Mouse (Mus musculus): ENCODE results near the gene Naa25. TPM values are rescaled to one million over a fixed set of nuclear protein-coding genes. Genes with fewer than 3 reads are reported as not detected.

Naa25 gene
- total RNA-seq, 1 experiment = 92.3 TPM

- H3K4me3 ChIP-seq (ENCODE audit: insufficient read depth in 1 of 2, low read depth in 1 of 2, low read length in 2 of 2, poor library complexity in 1 of 2, severe bottlenecking in 1 of 2) = no peak overlapping the region
- TF ChIP-seq CHD2 (IDR thresholded peaks at IDR 0.05; ENCODE audit: low read depth, low read length) (no peak), ZC3H11A (IDR thresholded peaks at IDR 0.05; ENCODE audit: borderline replicate concordance, low read depth, low read length) (no peak), ZNF384 (IDR thresholded peaks at IDR 0.05; ENCODE audit: low read depth, low read length) (no peak), MAFK (IDR thresholded peaks at IDR 0.05; ENCODE audit: insufficient read depth, low read depth, low read length) (no peak), HCFC1 (IDR thresholded peaks at IDR 0.05; ENCODE audit: borderline replicate concordance, insufficient read depth, low read length) (no peak)
- no peak for DNase-seq (ENCODE audit: low read depth, low spot score)
- H3K36me3 ChIP-seq (ENCODE audit: control insufficient read depth, insufficient read depth, low read length, poor library complexity, severe bottlenecking) = peaks cover 30% of the 10 kb centered on the region
- in situ Hi-C loops (cut with MboI; ENCODE audit: low sequenced_read_pairs in 2 of 2, unreplicated experiment in 2 of 2) = no loop called here
- peaks cover 7 to 12% of the 10 kb centered on the region in 2 experiments; a peak in 2 of 4 replicates for H3K4me1 ChIP-seq (ENCODE audit: control insufficient read depth in 2 of 2, insufficient read depth in 2 of 2, low read length in 2 of 2, poor library complexity in 1 of 2)
- no peak overlapping the region for H3K9ac ChIP-seq (ENCODE audit: insufficient read depth, low read depth, low read length, poor library complexity, severe bottlenecking)
- H3K27ac ChIP-seq (ENCODE audit: insufficient read depth, low read depth, low read length, poor library complexity, severe bottlenecking) = no peak overlapping the region
- no peaks in the 10 kb centered on the region for H3K9me3 ChIP-seq (ENCODE audit: control insufficient read depth, insufficient read depth, low read depth, low read length)
These were observed 52.7 kb downstream of the Naa25 start for GRCm38 (mm10) chr5:121450476-121450875.

GRCm38 (mm10) chr5:121451203-121451602 is 53.5 kb downstream of the Naa25 start:
- no peak overlapping the region for H3K27ac ChIP-seq (ENCODE audit: insufficient read depth, low read depth, low read length, poor library complexity, severe bottlenecking)
- in situ Hi-C loops (cut with MboI; ENCODE audit: low sequenced_read_pairs in 2 of 2, unreplicated experiment in 2 of 2) = no loop called here
- H3K4me1 ChIP-seq (ENCODE audit: control insufficient read depth in 2 of 2, insufficient read depth in 2 of 2, low read length in 2 of 2, poor library complexity in 1 of 2) = peaks cover 7 to 13% of the 10 kb centered on the region in 2 experiments; a peak in 2 of 4 replicates
- H3K9ac ChIP-seq (ENCODE audit: insufficient read depth, low read depth, low read length, poor library complexity, severe bottlenecking) = peak overlapping the region; percentile 94
- DNase-seq (ENCODE audit: low read depth, low spot score) = no peak
- peak overlapping the region; percentile 74 to 97 for H3K4me3 ChIP-seq (ENCODE audit: insufficient read depth in 1 of 2, low read depth in 1 of 2, low read length in 2 of 2, poor library complexity in 1 of 2, severe bottlenecking in 1 of 2)
- TF ChIP-seq CHD2 (IDR thresholded peaks at IDR 0.05; ENCODE audit: low read depth, low read length) (no peak), HCFC1 (IDR thresholded peaks at IDR 0.05; ENCODE audit: borderline replicate concordance, insufficient read depth, low read length) (no peak), ZNF384 (IDR thresholded peaks at IDR 0.05; ENCODE audit: low read depth, low read length) (no peak), ZC3H11A (IDR thresholded peaks at IDR 0.05; ENCODE audit: borderline replicate concordance, low read depth, low read length) (no peak), MAFK (IDR thresholded peaks at IDR 0.05; ENCODE audit: insufficient read depth, low read depth, low read length) (no peak)
- H3K36me3 ChIP-seq (ENCODE audit: control insufficient read depth, insufficient read depth, low read length, poor library complexity, severe bottlenecking) = peaks cover 25% of the 10 kb centered on the region
- no peaks in the 10 kb centered on the region for H3K9me3 ChIP-seq (ENCODE audit: control insufficient read depth, insufficient read depth, low read depth, low read length)

- H3K4me3 ChIP-seq (ENCODE audit: insufficient read depth in 1 of 2, low read depth in 1 of 2, low read length in 2 of 2, poor library complexity in 1 of 2, severe bottlenecking in 1 of 2) = peak within 1 kb of the TSS; percentile 77 to 97
These were observed 53.9 kb downstream of the Naa25 start, which contains the start of gene Tmem116 for GRCm38 (mm10) chr5:121451644-121452025. TSS of gene Tmem116 (plus strand) at chr5:121451893.

GRCm38 (mm10) chr5:121452026-121452869 is 54.5 kb downstream of the Naa25 start, which contains the start of gene Erp29:
TSS of gene Erp29 (minus strand) at chr5:121452506.
- peak within 1 kb of the TSS; percentile 77 to 97 for H3K4me3 ChIP-seq (ENCODE audit: insufficient read depth in 1 of 2, low read depth in 1 of 2, low read length in 2 of 2, poor library complexity in 1 of 2, severe bottlenecking in 1 of 2)
- in situ Hi-C loops (cut with MboI; ENCODE audit: low sequenced_read_pairs in 2 of 2, unreplicated experiment in 2 of 2) = no loop called here
- peak; percentile 87 for DNase-seq (ENCODE audit: low read depth, low spot score)
- H3K4me1 ChIP-seq (ENCODE audit: control insufficient read depth in 2 of 2, insufficient read depth in 2 of 2, low read length in 2 of 2, poor library complexity in 1 of 2) = peaks cover 7 to 14% of the 10 kb centered on the region in 2 experiments; a peak in 2 of 4 replicates
- no peaks in the 10 kb centered on the region for H3K9me3 ChIP-seq (ENCODE audit: control insufficient read depth, insufficient read depth, low read depth, low read length)
- peak within 1 kb of the TSS; percentile 78 for H3K27ac ChIP-seq (ENCODE audit: insufficient read depth, low read depth, low read length, poor library complexity, severe bottlenecking)
- peaks cover 14% of the 10 kb centered on the region; the same call in 1 of the 2 replicates for H3K36me3 ChIP-seq (ENCODE audit: control insufficient read depth, insufficient read depth, low read length, poor library complexity, severe bottlenecking)
- peak within 1 kb of the TSS; percentile 94 for H3K9ac ChIP-seq (ENCODE audit: insufficient read depth, low read depth, low read length, poor library complexity, severe bottlenecking)
- TF ChIP-seq MAFK (IDR thresholded peaks at IDR 0.05; ENCODE audit: insufficient read depth, low read depth, low read length) (no peak), CHD2 (IDR thresholded peaks at IDR 0.05; ENCODE audit: low read depth, low read length) (peak; percentile 90)

More at GRCm38 (mm10) chr5:121451644-121452025, 53.9 kb downstream of the Naa25 start, which contains the start of gene Tmem116:
- Histone ChIP-seq H3K27ac (ENCODE audit: insufficient read depth, low read depth, low read length, poor library complexity, severe bottlenecking) (peak within 1 kb of the TSS; percentile 78), H3K36me3 (ENCODE audit: control insufficient read depth, insufficient read depth, low read length, poor library complexity, severe bottlenecking) (peaks cover 20% of the 10 kb centered on the region), H3K9me3 (ENCODE audit: control insufficient read depth, insufficient read depth, low read depth, low read length) (no peaks in the 10 kb centered on the region), H3K9ac (ENCODE audit: insufficient read depth, low read depth, low read length, poor library complexity, severe bottlenecking) (peak within 1 kb of the TSS; percentile 94), H3K4me1 (ENCODE audit: control insufficient read depth in 2 of 2, insufficient read depth in 2 of 2, low read length in 2 of 2, poor library complexity in 1 of 2) (peaks cover 7 to 14% of the 10 kb centered on the region in 2 experiments; a peak in 2 of 4 replicates)
- TF ChIP-seq ZC3H11A (IDR thresholded peaks at IDR 0.05; ENCODE audit: borderline replicate concordance, low read depth, low read length) (no peak), MAFK (IDR thresholded peaks at IDR 0.05; ENCODE audit: insufficient read depth, low read depth, low read length) (no peak), ZNF384 (IDR thresholded peaks at IDR 0.05; ENCODE audit: low read depth, low read length) (no peak), HCFC1 (IDR thresholded peaks at IDR 0.05; ENCODE audit: borderline replicate concordance, insufficient read depth, low read length) (no peak), CHD2 (IDR thresholded peaks at IDR 0.05; ENCODE audit: low read depth, low read length) (no peak)
- peak; percentile 28 for DNase-seq (ENCODE audit: low read depth, low spot score)
- in situ Hi-C loops (cut with MboI; ENCODE audit: low sequenced_read_pairs in 2 of 2, unreplicated experiment in 2 of 2) = no loop called here
